Mouse (Mus musculus) E14TG2a.4 (cell line): ENCODE data around the gene AI464131.

Experiments
- CTCF ChIP-seq: conservative IDR thresholded peaks from 2 replicates; pipeline ENCODE4 v1.5.1; 2014; ENCODE audit warnings: low read length
- POU5F1 ChIP-seq: IDR thresholded peaks from 2 replicates; pipeline ENCODE4 v1.6.1; 2014; ENCODE audit warnings: low read length, borderline replicate concordance

DNA sequence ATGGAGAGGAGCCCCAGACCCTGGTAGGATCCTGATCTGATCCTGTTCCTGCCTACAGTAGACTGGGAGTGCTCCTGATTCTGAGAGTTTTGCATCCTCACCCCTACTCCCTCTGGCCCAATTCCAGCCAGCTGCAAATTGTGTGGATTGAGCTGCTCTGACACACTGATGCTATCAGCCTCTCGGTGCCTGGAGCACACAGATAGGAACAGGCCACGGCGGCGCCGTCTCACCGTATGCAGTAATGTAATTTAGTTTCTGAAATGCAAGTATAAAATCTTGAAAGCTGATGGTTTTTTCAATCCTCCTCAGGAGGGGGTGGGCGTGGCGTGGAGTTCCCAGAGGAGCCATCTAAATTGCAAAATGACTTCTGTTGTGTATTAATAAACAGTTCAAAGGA is 39.3 kb upstream of the AI464131 start:
- TF ChIP-seq CTCF = no peak
- TF ChIP-seq POU5F1 = no peak
